Mouse (Mus musculus) megakaryocyte, embryonic 14.5 days (primary cell): Measurements from ENCODE around the gene Ulk3. TPM values are rescaled to one million over a fixed set of nuclear protein-coding genes. Genes with fewer than 3 reads are reported as not detected.

ENCODE experiments used
- H3K27me3 ChIP-seq: replicated peaks from 2 replicates; pipeline ENCODE3; 2012; ENCODE audit warnings: inconsistent platforms
- H3K36me3 ChIP-seq: replicated peaks from 2 replicates; pipeline ENCODE3; 2012; ENCODE audit warnings: low read length, inconsistent platforms, mixed read lengths
- H3K4me1 ChIP-seq: 2 replicates; pipeline ENCODE4 v1.6.1; 2012; ENCODE audit warnings: inconsistent platforms
- H3K4me3 ChIP-seq: replicated peaks from 2 replicates; pipeline ENCODE3; 2012; ENCODE audit warnings: moderate library complexity, mild to moderate bottlenecking, inconsistent platforms
- H3K9me3 ChIP-seq: 2 replicates; pipeline ENCODE4 v1.6.1; 2012; ENCODE audit warnings: inconsistent platforms
- FLI1 ChIP-seq: IDR thresholded peaks from 2 replicates; pipeline ENCODE4 v1.6.1; 2012; ENCODE audit warnings: low read length, inconsistent platforms, mixed read lengths
- GATA1 ChIP-seq: IDR thresholded peaks from 3 replicates; pipeline ENCODE4 v1.6.1; 2012; ENCODE audit warnings: mixed read lengths, low read length, inconsistent platforms, borderline replicate concordance
- polyA plus RNA-seq: library from polyadenylated mRNA; stranded (reverse); fragments of >175 nt; gene quantifications from 2 replicates; pipeline ENCODE4 v1.2.3, GENCODE M21; 2012; ENCODE audit warnings: low replicate concordance; ENCODE audit not compliant: insufficient read depth

The Ulk3 gene
- 3.3 and 4.7 TPM in 2 replicates for polyA plus RNA-seq

DNA sequence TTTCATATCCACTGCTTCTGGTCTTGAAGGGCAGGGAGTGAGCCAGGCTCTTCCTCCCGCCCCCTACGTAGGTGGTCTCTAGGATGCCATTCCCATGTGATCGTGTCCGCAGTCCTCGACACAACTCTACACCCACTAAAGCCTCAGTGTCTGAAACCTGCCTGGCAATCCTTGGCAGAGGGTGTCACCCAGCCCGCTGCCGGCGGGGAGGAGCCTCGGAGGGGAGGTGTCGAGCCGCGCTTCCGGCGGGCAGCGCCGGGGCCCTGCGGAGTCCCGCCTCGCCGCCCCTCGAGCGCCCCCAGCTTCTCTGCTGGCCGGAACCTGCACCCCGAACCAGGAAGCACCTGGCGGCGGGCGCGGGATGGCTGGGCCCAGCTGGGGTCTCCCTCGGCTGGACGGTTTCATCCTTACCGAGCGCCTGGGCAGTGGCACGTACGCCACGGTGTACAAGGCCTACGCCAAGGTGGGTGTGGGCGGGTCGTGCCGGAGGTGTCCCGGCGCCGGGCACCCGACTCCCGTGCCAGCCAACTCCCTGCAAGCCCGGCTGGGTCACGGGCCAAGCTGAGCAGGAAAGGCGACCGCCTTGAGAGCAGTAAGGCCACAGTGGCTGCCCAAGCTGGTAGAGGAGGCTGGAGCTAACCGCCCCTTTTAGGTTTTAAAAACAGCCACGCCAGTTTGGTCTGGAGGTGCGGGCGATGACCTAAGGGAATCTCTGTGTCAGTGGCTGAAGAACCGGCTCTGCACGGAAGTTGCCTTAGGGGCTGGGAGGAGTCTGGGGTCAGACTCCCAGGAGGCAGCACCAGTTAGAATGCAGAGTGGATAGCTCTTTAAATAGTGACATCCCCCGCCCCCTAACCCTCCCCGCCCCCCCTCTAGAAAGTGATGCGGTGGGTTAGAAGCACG is at the start of gene Ulk3:
Ulk3 (plus strand) TSS at position 229 of the 903 bp plus-strand sequence.
- no peak for TF ChIP-seq GATA1
- no peak for TF ChIP-seq FLI1
- Histone ChIP-seq H3K36me3 (peaks cover 83% of the 10 kb centered on the region), H3K9me3 (no peaks in the 10 kb centered on the region), H3K4me3 (peak within 1 kb of the TSS; percentile 98), H3K4me1 (peaks cover 89% of the 10 kb centered on the region), H3K27me3 (no peaks in the 10 kb centered on the region)

DNA sequence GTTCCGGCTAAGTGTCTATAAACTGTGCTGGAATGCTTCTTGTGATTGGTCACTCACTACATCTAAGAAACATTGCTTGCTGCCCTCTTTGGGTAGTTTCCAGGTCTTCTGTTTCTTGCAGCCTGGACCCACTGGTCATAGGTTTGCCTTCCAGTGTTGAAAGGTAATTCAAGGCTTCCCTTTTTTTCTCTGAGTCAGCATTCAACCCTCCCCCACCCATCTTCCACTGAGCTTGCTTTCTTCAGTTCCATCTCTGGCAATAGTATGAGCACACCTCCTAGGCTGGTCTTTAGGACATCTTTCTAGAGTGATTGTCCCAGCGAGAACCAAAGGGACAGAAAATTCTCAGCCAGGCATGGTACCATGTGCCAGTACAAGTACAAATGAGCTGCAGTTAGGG is 49.7 kb upstream of the Ulk3 start:
- H3K27me3 ChIP-seq = no peaks in the 10 kb centered on the region
- peaks cover 73% of the 10 kb centered on the region for H3K36me3 ChIP-seq
- peaks cover 87% of the 10 kb centered on the region for H3K4me1 ChIP-seq
- no peak for TF ChIP-seq GATA1
- TF ChIP-seq FLI1 = no peak
- H3K4me3 ChIP-seq = no peak overlapping the region
- H3K9me3 ChIP-seq = no peaks in the 10 kb centered on the region

DNA sequence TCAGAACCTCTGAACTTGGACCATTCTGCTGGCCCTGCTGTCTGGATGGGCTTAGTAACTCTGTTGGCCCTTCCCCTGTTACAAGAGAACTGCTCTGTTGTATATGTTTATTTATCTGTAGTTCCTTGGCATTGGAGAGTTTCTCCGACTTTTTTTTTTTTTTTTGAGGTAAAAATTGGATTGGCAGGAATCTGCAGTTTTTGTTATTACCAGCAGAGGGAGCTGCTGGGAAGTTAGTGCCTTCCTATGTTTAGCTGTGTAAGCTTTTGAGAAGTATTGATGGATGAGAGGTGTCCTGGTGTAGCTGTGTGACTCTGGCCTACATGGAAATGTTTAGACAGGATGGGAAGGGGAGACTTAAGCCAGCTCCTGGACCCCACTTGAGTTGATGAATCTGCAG is 47.9 kb upstream of the Ulk3 start:
- Histone ChIP-seq H3K36me3 (peaks cover 77% of the 10 kb centered on the region), H3K4me1 (peaks cover 92% of the 10 kb centered on the region), H3K9me3 (no peaks in the 10 kb centered on the region), H3K4me3 (no peak overlapping the region), H3K27me3 (no peaks in the 10 kb centered on the region)
- TF ChIP-seq FLI1 = no peak

DNA sequence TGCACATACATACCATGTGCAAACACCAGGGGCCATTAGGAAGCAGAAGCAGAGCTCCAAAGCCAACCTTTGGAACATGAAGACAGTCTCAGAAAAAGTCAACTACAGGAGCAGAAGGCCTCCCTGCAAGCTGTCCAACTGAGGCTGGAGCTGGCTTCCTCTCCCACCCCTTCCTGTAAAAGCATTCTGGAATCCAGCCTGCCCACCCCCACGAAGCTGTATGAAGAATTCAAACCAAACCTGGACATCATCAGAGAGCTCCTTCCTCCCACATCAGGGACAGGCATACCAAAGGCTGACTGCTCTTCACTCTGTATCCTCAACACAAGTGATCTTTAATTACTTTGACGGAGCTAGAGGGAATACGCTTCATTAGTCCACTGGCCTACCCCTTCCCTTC is 45.3 kb upstream of the Ulk3 start:
- H3K36me3 ChIP-seq = peaks cover 98% of the 10 kb centered on the region
- no peaks in the 10 kb centered on the region for H3K27me3 ChIP-seq
- peaks cover 95% of the 10 kb centered on the region for H3K4me1 ChIP-seq
- TF ChIP-seq GATA1 (no peak), FLI1 (no peak)
- H3K4me3 ChIP-seq = no peak overlapping the region
- H3K9me3 ChIP-seq = no peaks in the 10 kb centered on the region

DNA sequence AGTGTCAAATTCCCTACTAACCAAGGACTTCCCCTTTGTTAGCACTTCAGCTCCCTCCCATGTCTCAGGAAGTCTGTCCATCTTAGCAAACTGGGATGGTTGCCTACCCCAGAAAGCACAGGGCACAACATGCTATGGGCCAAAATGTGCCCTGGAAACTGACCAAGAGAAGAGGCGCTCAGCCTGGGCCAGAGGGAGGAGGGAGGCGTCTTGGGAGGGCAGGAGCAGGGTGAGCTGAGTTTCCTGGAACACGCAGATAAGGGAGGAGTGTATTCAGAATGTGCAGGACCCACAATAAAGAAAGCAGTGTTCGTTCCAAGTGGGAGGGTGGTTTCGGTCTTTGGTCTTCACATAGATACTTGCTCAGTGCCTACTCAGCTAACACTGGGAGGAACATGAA is 42.0 kb upstream of the Ulk3 start:
- TF ChIP-seq FLI1 (no peak), GATA1 (no peak)
- Histone ChIP-seq H3K9me3 (no peaks in the 10 kb centered on the region), H3K4me1 (peaks cover 95% of the 10 kb centered on the region), H3K36me3 (peaks cover 91% of the 10 kb centered on the region), H3K27me3 (no peaks in the 10 kb centered on the region), H3K4me3 (peak overlapping the region; percentile 67)

DNA sequence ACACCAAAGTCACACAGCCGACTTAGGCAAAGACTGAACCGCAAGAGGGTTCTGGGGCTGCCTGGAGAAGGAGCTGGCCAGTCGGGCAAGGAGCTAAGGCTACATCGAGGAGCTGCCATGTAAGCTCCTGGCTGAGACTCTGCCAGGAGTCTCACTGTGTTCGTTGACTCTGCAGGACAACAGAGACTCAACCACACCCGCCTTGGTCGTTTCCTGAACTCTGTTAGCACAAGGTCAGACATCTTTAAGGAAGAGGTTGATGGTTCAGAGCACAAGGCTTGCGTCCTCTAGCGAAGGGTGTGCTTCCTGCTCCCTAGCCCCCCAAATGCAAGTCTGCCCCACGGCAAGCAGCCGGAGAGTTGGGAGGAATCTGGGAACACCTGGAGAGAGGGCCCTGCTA is 41.4 kb upstream of the Ulk3 start:
- TF ChIP-seq GATA1 (no peak), FLI1 (no peak)
- Histone ChIP-seq H3K36me3 (peaks cover 85% of the 10 kb centered on the region), H3K4me3 (peak overlapping the region; percentile 67), H3K27me3 (no peaks in the 10 kb centered on the region), H3K9me3 (no peaks in the 10 kb centered on the region), H3K4me1 (peaks cover 95% of the 10 kb centered on the region)

DNA sequence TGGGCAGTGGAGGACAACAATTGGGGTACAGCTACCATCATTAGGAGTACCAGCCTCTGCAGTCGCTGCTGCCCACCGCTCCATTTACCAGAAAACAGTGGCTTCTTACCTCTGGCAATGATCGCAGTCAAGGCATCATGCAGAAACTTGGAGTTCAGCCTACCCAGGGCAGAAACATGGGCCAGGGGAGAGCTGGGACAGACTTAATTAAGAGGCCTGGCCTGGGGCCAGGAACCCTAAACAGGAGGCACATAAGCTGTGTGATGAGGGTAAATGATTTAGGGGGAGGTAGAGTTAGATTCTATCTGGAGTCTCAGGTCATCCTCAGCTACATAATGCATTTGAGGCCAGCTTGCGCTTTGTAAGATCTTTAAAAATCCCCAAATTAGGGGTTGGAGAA is 40.1 kb upstream of the Ulk3 start:
- H3K9me3 ChIP-seq = no peaks in the 10 kb centered on the region
- peaks cover 97% of the 10 kb centered on the region for H3K4me1 ChIP-seq
- H3K4me3 ChIP-seq = peak overlapping the region; percentile 8
- no peaks in the 10 kb centered on the region for H3K27me3 ChIP-seq
- TF ChIP-seq FLI1 (no peak), GATA1 (no peak)
- peaks cover 72% of the 10 kb centered on the region for H3K36me3 ChIP-seq

DNA sequence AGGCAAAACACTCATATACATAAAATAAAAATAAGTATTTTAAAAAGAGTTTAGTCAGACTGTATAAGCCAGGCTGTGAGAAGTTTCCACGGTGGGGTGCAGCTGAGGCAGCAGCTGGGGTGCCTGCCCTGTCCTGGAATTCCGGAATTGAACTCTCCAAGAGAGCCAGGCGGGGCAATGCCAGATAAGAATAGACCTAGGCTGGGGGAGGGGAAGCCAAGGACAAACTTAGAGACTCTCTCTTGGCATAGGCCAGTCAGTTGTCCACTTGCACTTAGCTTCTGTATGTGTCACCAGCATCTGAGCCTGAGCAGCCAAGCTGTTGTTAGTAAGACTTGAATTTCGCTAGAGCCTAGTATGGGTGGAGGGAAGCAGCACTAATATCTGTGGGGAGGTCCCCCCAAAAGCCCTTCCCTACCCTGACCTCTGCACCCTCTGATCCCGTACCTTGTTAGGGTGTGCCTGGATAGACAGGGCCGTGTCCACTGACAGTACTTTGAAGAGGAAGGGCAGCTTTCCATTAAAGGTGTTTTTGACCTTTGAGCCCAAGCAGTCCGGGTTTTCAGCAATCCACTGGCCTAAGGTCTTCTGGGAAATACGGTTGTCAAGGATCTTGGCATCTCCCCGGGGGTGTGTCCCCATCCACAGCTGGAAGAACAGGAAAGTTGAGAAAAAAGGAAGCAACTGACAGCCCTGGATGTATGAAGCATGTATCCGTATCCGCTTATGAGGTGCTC is 39.0 kb upstream of the Ulk3 start:
- Histone ChIP-seq H3K4me3 (peak overlapping the region; percentile 20), H3K9me3 (no peaks in the 10 kb centered on the region), H3K27me3 (no peaks in the 10 kb centered on the region), H3K4me1 (peaks cover 93% of the 10 kb centered on the region), H3K36me3 (peaks cover 61% of the 10 kb centered on the region)
- TF ChIP-seq GATA1 = no peak
- TF ChIP-seq FLI1 = no peak

DNA sequence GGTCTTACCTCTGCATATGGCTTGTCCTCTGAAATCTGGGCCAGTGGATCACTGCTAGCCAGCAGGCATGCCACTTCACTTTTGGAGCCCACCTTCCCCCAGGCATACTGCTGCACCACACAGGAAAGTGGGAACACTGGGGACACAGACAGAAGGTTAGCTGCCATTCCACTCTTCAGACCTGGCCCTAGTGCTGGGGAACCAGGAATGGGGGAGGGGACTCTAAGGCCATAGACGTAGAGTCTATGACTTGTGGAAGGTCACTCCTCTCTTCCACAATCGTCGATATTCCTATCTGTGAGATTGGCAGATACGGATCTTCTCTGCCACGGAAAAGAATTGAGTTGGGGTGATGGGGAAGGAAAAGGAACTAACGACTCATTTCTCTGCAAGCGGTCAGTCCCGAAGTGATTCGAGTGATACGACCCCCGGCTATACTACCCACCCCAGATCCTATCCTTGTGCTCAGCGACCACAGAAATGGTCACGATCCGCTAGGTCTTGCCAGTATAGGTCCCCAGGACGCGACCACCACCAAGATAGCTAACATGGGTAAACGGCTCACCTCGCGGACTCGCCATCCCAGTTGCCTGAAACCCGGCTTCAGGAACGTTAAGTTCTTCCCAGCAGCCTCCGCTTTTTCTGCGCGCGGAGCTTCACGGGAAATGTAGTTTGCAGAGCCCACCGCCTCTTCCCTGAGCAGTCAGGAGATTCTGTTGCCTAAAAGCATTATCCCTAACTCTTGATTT is 36.9 kb upstream of the Ulk3 start, which contains the start of gene Mpi:
Mpi (minus strand) TSS at position 625 of the 749 bp plus-strand sequence.
- Histone ChIP-seq H3K36me3 (peaks cover 41% of the 10 kb centered on the region), H3K9me3 (no peaks in the 10 kb centered on the region), H3K4me3 (peak within 1 kb of the TSS; percentile 94), H3K27me3 (no peaks in the 10 kb centered on the region), H3K4me1 (peaks cover 86% of the 10 kb centered on the region)
- TF ChIP-seq GATA1 (no peak), FLI1 (no peak)
